Mouse (Mus musculus) limb, embryonic 11.5 days (tissue): ENCODE measurements at regions not wholly inside any gene's neighbourhood (a gene's known extent, or its start where the extent isn't known, plus 50 kb on each side); places are given as distances from the start of the nearest gene placed in this dataset.

Experiments used
- ATAC-seq: fragments of 200-750 bp; cut with Nextera tagmentation; 2 replicates; pipeline ENCODE4 v1.8.0; 2017; ENCODE audit warnings: low read depth; ENCODE audit not compliant: insufficient number of reproducible peaks, low FRiP score, low TSS enrichment
- DNase-seq: peaks from one replicate; pipeline ENCODE4 v3.0.0-alpha.2; 2015; ENCODE audit warnings: low spot score
- H3K27ac ChIP-seq: fragments of 300-500 bp; sonication (generic); replicated peaks from 2 replicates; pipeline ENCODE4 v1.5.1; 2014; ENCODE audit warnings: low read depth, mild to moderate bottlenecking, low read length
- H3K27me3 ChIP-seq: fragments of 300-500 bp; sonication (generic); 2 replicates; pipeline ENCODE4 v1.6.1; 2014; ENCODE audit warnings: mild to moderate bottlenecking, low read length, mixed read lengths; ENCODE audit not compliant: control insufficient read depth, insufficient read depth
- H3K36me3 ChIP-seq: fragments of 300-500 bp; sonication (generic); 2 replicates; pipeline ENCODE4 v1.6.1; 2014; ENCODE audit warnings: mild to moderate bottlenecking, low read length, moderate library complexity, mixed read lengths; ENCODE audit not compliant: control insufficient read depth, insufficient read depth
- H3K4me1 ChIP-seq: fragments of 300-500 bp; sonication (generic); 2 replicates; pipeline ENCODE4 v1.6.1; 2014; ENCODE audit warnings: low read length, mixed read lengths; ENCODE audit not compliant: control insufficient read depth, insufficient read depth
- H3K4me2 ChIP-seq: fragments of 300-500 bp; sonication (generic); 2 replicates; pipeline ENCODE4 v1.6.1; 2014; ENCODE audit warnings: low read depth, mild to moderate bottlenecking, moderate library complexity; ENCODE audit not compliant: severe bottlenecking
- H3K4me3 ChIP-seq: fragments of 300-500 bp; sonication (generic); 2 replicates; pipeline ENCODE4 v1.5.1; 2014; ENCODE audit warnings: low read depth, low read length
- H3K9ac ChIP-seq: fragments of 300-500 bp; sonication (generic); 2 replicates; pipeline ENCODE4 v1.6.1; 2014; ENCODE audit warnings: mild to moderate bottlenecking, low read length
- H3K9me3 ChIP-seq: fragments of 300-500 bp; sonication (generic); 2 replicates; pipeline ENCODE4 v1.6.1; 2016; ENCODE audit warnings: low read length; ENCODE audit not compliant: control insufficient read depth
- WGBS: fragments of 180-500 bp; shearing (Covaris S2); extraction: QIAGEN DNeasy Blood & Tissue Kit; methylation state at CpG from one replicate; pipeline ENCODE4 v1.1.7; 2014; 5-methylcytosine and 5-hydroxymethylcytosine counted together

DNA sequence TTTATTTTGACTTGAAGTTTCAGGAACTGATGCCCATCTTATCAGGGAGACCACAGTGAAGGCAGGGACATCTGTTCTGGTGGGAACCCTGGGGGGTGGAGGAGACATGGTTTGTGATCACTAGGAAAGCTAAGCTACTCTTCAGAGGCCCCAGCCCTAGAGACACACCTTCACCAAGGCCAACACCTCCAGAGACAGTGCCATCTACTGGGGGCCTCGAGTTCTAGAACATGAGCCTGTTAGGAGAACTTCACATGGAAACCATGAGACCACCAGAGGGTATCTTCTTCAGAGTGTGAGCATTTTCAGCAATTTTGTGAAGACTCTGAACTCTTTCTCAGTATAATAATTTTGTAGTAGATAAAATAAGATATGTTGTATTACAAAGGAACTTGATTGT is 204.5 kb upstream of the Ercc4 start:
- no peaks in the 10 kb centered on the region for H3K9me3 ChIP-seq
- no peaks in the 10 kb centered on the region for H3K4me1 ChIP-seq
- H3K27ac ChIP-seq: no peak overlapping the region
- 47% methylated on average over 1 of the region's 1 CpGs for WGBS
- no peak overlapping the region for H3K4me2 ChIP-seq
- no peaks in the 10 kb centered on the region for H3K36me3 ChIP-seq
- H3K27me3 ChIP-seq: no peaks in the 10 kb centered on the region
- no peak overlapping the region for H3K4me3 ChIP-seq
- H3K9ac ChIP-seq: no peak overlapping the region
- DNase-seq (no peak), ATAC-seq (no peak)

DNA sequence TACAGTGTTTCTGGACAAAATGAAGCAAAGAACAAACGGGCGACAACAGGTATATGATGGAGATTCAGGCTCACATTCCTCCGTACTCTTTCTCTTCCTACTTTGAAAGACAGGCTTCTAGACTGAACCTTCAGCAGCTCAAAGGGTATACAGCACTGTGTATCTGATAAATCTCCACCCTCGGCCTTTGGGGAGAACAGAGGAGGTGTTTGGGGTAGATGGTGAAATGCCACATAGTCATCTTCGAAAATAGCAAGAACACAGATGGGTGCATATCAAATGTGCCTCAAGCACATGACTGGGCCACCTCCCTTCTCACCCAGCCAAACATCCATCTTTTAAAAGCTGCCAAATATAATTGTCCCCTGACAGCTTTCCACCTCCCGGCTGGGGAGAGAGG is 184.8 kb upstream of the Ercc4 start:
- Histone ChIP-seq H3K36me3 (no peaks in the 10 kb centered on the region), H3K4me2 (no peak overlapping the region), H3K27ac (no peak overlapping the region), H3K4me1 (no peaks in the 10 kb centered on the region), H3K27me3 (no peaks in the 10 kb centered on the region), H3K4me3 (no peak overlapping the region), H3K9ac (no peak overlapping the region), H3K9me3 (no peaks in the 10 kb centered on the region)
- no peak for DNase-seq
- WGBS: 90% methylated on average over 6 of the region's 6 CpGs
- ATAC-seq: no peak

DNA sequence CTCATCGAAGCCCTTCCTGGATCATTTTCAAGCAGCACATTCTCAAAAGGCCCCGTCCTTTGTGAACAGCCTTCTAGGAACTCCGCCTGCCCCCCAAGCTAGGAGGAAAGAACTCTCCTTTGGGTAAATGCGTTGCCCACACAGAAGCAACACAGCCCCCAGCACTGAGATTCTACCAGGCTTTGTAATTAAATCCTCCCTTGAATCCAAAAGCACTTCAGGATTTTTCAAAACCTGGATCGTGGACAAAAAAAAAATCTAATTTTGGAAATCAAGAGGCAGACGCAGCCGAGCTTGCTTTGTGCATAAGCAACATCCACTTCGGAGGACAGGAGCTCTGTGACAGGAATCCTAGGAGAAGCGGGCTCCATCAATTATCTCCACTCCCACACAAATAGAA is 183.6 kb upstream of the Ercc4 start:
- ATAC-seq (no peak), DNase-seq (no peak)
- H3K9ac ChIP-seq: no peak overlapping the region
- H3K4me3 ChIP-seq: no peak overlapping the region
- H3K9me3 ChIP-seq: no peaks in the 10 kb centered on the region
- H3K4me1 ChIP-seq: no peaks in the 10 kb centered on the region
- H3K27me3 ChIP-seq: no peaks in the 10 kb centered on the region
- H3K27ac ChIP-seq: no peak overlapping the region
- H3K4me2 ChIP-seq: no peak overlapping the region
- 90% methylated on average over 9 of the region's 9 CpGs for WGBS
- H3K36me3 ChIP-seq: no peaks in the 10 kb centered on the region

DNA sequence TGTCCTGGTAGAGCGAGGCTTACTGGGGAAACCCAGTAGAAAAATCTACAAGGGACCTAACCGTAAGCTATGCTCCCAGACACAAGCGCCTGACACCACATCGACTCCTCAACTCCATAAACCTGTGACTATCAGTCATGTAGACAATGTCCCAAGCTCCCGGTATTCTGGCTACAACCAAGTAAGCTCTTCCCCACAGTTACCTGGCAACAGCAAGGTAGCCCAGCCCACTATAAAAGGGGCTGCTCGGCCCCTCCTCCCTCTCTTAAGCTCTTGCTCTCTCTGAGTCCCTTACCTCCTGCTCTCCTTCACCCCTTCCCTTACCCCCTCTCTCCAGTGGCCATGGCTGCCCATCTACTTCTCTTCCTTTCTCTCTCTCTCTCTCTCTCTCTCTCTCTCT is 178.4 kb upstream of the Ercc4 start:
- Histone ChIP-seq H3K4me3 (no peak overlapping the region), H3K27me3 (no peaks in the 10 kb centered on the region), H3K27ac (no peak overlapping the region), H3K4me1 (no peaks in the 10 kb centered on the region), H3K9me3 (no peaks in the 10 kb centered on the region), H3K4me2 (no peak overlapping the region), H3K9ac (no peak overlapping the region), H3K36me3 (no peaks in the 10 kb centered on the region)
- ATAC-seq (no peak), DNase-seq (no peak)
- 86% methylated on average over 6 of the region's 6 CpGs for WGBS

DNA sequence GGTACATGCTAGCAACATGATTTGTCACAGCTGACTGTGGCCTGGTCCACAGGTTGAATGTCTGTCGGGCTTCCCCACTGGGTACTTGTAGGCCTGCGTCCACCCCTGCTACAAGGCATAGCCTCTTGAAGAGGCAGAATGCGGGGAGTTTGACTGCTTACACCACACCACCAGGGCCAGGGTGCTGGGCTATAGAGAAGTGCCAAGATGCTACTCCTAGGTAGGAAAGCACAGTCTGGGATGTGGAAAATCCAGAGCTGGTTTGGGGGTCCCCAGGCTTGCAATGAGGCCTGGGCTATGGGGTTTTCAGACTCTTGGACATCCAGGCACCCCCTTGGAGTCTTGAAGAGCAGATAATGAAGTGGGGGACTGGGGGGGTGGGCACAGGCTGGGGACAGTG is 176.5 kb upstream of the Ercc4 start:
- Histone ChIP-seq H3K9me3 (no peaks in the 10 kb centered on the region), H3K27me3 (no peaks in the 10 kb centered on the region), H3K4me3 (no peak overlapping the region), H3K27ac (no peak overlapping the region), H3K4me1 (no peaks in the 10 kb centered on the region), H3K9ac (no peak overlapping the region), H3K4me2 (no peak overlapping the region), H3K36me3 (no peaks in the 10 kb centered on the region)
- ATAC-seq (no peak), DNase-seq (no peak)
- WGBS: 95% methylated on average over 3 of the region's 3 CpGs

DNA sequence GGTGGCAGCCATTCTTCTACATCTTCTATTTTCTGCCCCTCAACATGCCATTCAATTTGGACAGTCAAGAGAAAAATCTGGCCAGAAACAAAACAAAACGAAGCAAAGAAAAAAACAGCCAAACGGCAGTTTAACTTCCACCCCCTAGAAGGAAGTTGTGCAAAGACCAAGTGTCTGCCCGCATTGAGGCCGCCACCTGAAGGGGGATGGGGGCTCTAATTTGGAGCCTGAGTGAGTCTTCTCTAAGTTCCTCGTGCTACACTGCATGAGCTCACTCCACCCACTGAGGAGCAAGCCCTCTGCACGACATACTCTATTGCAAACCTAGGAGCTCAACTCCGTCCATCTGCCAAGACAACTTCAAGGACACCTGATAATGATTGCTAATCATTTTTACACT is 174.9 kb upstream of the Ercc4 start:
- 78% methylated on average over 7 of the region's 7 CpGs for WGBS
- H3K4me1 ChIP-seq: no peaks in the 10 kb centered on the region
- no peak overlapping the region for H3K27ac ChIP-seq
- H3K27me3 ChIP-seq: no peaks in the 10 kb centered on the region
- H3K9me3 ChIP-seq: no peaks in the 10 kb centered on the region
- H3K9ac ChIP-seq: no peak overlapping the region
- no peak overlapping the region for H3K4me2 ChIP-seq
- no peaks in the 10 kb centered on the region for H3K36me3 ChIP-seq
- ATAC-seq (no peak), DNase-seq (no peak)
- H3K4me3 ChIP-seq: no peak overlapping the region

DNA sequence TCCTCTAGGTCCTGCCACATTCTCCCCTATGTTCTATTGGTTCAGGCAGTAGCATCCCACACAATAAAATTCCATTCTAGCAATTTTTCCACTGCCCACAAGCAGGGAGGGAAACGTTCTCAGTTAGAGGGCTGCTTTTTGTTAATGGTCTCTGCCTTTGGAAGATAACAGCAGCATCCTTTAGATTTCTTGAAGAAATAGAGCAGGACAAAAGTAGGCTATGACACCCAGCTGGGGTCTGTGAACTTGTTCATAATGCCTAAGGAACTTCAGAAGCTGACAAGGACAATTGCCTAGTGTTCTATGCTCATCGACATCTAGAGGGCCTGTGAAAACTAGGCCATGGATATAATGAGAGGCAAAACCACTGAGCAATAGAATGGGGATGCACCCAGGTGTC is 174.2 kb upstream of the Ercc4 start:
- Histone ChIP-seq H3K9me3 (no peaks in the 10 kb centered on the region), H3K27me3 (no peaks in the 10 kb centered on the region), H3K9ac (no peak overlapping the region), H3K4me2 (no peak overlapping the region), H3K4me1 (no peaks in the 10 kb centered on the region), H3K4me3 (no peak overlapping the region), H3K36me3 (no peaks in the 10 kb centered on the region), H3K27ac (no peak overlapping the region)
- 75% methylated on average over 2 of the region's 2 CpGs for WGBS
- no peak for DNase-seq
- no peak for ATAC-seq

DNA sequence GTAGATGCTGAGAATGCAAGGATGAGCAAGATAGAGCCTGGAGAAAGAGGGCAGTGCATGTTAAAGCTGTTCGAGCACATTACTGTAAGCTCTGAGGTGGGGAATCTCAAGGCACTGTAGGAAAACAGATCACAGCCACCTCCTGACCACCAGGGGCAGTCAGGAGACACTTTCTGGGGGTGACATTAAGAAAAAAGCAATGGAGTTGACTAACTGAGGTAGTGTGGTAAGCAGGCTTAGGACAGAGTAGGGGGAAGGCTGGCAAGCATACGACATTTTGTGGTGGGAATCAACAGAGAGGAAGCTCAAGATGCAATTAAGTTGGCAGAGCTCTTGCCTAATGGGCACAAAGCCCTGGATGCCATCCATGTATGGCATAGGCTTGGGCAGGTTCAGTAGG is 172.9 kb upstream of the Ercc4 start:
- no peaks in the 10 kb centered on the region for H3K9me3 ChIP-seq
- H3K27ac ChIP-seq: no peak overlapping the region
- H3K9ac ChIP-seq: no peak overlapping the region
- H3K36me3 ChIP-seq: no peaks in the 10 kb centered on the region
- no peak overlapping the region for H3K4me2 ChIP-seq
- no peaks in the 10 kb centered on the region for H3K4me1 ChIP-seq
- H3K4me3 ChIP-seq: no peak overlapping the region
- WGBS: 82% methylated on average over 2 of the region's 2 CpGs
- no peak for ATAC-seq
- no peaks in the 10 kb centered on the region for H3K27me3 ChIP-seq
- no peak for DNase-seq

DNA sequence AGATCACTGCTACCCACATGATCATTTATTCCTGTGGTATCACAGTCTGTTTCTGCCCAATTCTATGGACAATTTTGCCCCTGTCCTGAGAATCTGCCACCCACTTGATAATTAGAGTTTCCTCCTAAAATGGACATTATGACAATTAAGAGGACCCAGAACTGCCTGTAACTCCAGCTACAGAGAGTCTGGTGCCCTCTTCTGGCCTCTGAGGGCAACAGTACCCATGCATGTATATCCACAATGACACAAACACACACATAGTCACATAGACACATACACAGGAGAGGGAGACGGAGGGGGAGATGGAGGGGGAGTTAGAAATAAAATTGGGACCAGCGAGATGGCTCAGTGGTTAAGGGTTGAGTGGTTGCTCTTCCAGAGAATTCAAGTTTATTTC is 170.9 kb upstream of the Ercc4 start:
- no peak for DNase-seq
- ATAC-seq: no peak
- no peak overlapping the region for H3K4me3 ChIP-seq
- H3K9me3 ChIP-seq: no peaks in the 10 kb centered on the region
- no peaks in the 10 kb centered on the region for H3K27me3 ChIP-seq
- no peak overlapping the region for H3K4me2 ChIP-seq
- whole genome bisulfite sequencing: 93% methylated on average over 2 of the region's 2 CpGs
- no peak overlapping the region for H3K27ac ChIP-seq
- H3K4me1 ChIP-seq: no peaks in the 10 kb centered on the region
- H3K36me3 ChIP-seq: no peaks in the 10 kb centered on the region
- H3K9ac ChIP-seq: no peak overlapping the region
